Mouse (Mus musculus) ES-E14 (cell line): ENCODE measurements around the gene Tmem101.

ENCODE experiments used
- HCFC1 ChIP-seq: IDR thresholded peaks from 2 replicates; pipeline ENCODE4 v1.6.1; 2012; ENCODE audit warnings: low read length, inconsistent platforms, borderline replicate concordance; ENCODE audit not compliant: insufficient read depth
- MAFK ChIP-seq: IDR thresholded peaks from 2 replicates; pipeline ENCODE4 v1.6.1; 2014; ENCODE audit warnings: mild to moderate bottlenecking, low read depth, low read length, inconsistent platforms; ENCODE audit not compliant: insufficient read depth
- ZC3H11A ChIP-seq: IDR thresholded peaks from 2 replicates; pipeline ENCODE4 v1.6.1; 2012; ENCODE audit warnings: low read depth, mild to moderate bottlenecking, inconsistent platforms, low read length, borderline replicate concordance
- ZNF384 ChIP-seq: IDR thresholded peaks from 2 replicates; pipeline ENCODE4 v1.6.1; 2012; ENCODE audit warnings: low read depth, low read length, inconsistent platforms

GRCm38 (mm10) chr11:102186235-102186634, 30.0 kb upstream of the Tmem101 start:
- TF ChIP-seq MAFK (no peak), HCFC1 (no peak), ZC3H11A (no peak), ZNF384 (no peak)
